Mouse (Mus musculus): ENCODE results near the gene Kcnk12.

The Kcnk12 gene

GRCm38 (mm10) chr17:87698996-87699765 is 98.6 kb downstream of the Kcnk12 start:
- DNase-seq (ENCODE audit: low spot score in 2 of 2): no peak

- no peak for DNase-seq (ENCODE audit: low spot score in 2 of 2)
These were observed 101.0 kb downstream of the Kcnk12 start for GRCm38 (mm10) chr17:87696814-87697213.

DNA sequence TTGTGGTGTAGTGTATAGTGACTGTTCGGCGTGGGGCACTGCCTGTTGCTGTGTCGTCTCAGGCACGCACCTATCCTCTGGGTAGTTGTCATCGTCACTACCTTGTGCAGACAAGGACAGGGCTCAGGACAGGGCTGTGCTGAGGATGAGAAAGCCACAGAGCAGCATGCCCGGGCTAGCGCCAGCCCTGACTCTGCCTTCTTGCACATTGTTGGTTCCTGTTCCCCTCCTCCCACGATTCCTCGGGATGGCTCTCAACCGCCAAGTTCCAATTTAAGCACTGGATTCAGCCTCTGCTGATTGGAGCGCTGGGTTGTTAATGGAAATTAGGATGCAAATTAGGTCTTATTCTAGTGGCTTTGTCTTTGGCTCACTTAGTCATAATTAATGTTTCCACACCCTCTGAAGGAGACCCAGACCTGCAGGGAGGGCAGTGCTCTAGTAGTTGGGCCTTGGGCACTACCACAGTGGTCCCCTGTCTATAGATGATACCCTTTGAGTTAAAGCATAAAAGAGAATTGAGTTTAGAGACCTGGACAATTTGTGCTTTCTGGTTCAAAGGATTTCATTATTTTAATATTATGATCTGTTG is 101.8 kb downstream of the Kcnk12 start:
- no peak for DNase-seq (ENCODE audit: low spot score in 2 of 2)

Measured in frontal cortex, postnatal 36 days (tissue).